Mouse (Mus musculus) urinary bladder, postnatal 4 days (tissue): ENCODE data around the gene Ranbp9.
A peak's percentile ranks its signal among the peaks of the same experiment; 100 is the strongest.

Experiments used
- DNase-seq, 2 experiments: peaks; one replicate each; pipeline ENCODE4 v3.0.0; 2021 to 2022; ENCODE audit warnings: low spot score in 2 of 2

The Ranbp9 gene

DNA sequence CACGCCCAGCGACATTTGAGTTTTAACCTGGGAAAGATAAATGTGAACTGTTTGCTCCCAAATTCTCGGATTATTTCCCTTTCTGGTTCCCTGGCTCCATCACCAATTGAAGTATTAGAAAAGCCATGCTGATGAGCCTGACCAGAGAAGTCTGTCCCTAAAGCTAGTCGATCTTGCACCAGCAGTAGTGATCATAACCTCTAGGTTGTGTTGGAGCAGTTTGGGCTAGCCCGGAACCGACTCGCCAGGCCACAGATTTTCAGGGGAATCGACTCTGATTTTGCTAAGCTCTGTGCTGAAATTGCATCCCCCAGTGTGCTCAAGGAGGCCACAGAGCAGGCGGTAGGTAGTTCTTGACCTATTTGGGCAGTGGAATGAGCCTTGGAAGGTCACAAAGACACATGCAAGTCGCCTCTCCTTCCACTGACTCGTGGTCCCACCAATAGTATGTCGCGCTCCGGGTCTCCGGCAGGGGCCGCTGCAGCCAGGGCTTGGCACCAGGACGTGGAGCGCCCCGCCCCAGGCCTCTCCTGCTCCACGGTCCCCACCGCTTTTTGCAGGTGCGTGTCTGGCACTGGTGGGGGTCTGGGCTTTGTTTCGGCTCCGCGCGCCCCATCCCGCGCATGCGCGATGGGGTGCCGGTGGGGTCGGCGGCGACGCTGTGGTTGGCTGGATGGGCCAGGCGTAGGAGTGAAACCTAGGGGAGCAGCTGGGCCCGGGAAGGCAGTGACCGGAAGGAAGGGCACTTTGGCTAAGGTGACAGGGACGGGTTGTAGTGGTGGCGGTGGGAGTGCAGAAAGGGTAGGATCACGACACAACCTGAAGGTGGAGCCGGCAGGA is 115.9 kb downstream of the Ranbp9 start, which contains the start of gene Sirt5:
Gene Sirt5 (plus strand): TSS at position 512 of the 840 bp plus-strand sequence.
- peak; percentile 81 to 87 for DNase-seq

DNA sequence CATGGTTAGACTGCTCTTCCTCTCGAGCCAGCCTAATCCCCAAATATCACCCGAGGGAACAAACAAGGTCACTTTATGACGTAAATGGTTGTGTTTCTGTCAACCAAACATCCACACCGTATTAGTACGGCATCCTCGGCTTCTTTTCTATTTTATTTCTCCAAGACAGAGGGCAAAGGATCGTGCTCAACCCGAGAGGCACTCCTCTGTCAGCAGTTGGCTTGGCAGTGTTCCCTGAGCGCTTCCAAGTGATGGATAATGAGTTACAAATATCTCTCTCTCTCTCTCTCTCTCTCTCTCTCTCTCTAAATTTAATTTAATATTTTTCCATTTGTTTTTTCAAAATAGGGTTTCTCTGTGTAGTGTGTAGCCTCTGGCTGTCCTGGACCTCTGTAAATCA is 118.7 kb downstream of the Ranbp9 start:
- no peak for DNase-seq

GRCm38 (mm10) chr13:43360534-43360933 is 120.5 kb downstream of the Ranbp9 start:
- DNase-seq: no peak

- no peak for DNase-seq
These were observed 124.5 kb downstream of the Ranbp9 start for GRCm38 (mm10) chr13:43356346-43357125.

- no peak for DNase-seq
These were observed 126.7 kb downstream of the Ranbp9 start for GRCm38 (mm10) chr13:43354362-43354761.

DNA sequence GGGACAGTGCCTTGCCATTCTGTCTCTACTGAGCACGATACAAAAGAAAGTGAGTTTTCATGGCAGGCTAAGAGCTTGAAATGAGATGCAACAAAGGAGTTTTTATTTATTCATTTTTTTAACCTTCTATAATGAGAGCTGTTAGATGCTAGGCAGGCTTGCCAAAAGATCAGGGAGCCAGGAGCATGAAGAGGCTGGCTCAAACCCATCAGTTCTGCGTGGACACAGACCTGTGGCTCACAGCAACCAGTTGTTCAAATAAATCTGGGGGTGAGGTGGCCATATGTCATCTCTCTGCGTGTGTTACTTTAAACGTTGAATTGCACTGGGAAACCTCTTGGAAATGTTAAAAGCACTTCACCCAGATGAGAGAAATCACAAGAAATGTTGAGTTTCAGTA is 127.7 kb downstream of the Ranbp9 start:
- no peak for DNase-seq
